Mouse (Mus musculus) intestine, postnatal 0 days (tissue): ENCODE measurements around the gene Elmo2. TPM values are rescaled to one million over a fixed set of nuclear protein-coding genes. Genes with fewer than 3 reads are reported as not detected.

Experiments
- ATAC-seq: fragments of 200-750 bp; cut with Nextera tagmentation; 2 replicates; pipeline ENCODE4 v1.8.0; 2017; ENCODE audit warnings: mild to moderate bottlenecking, moderate TSS enrichment, moderate library complexity
- H3K27ac ChIP-seq: fragments of 300-500 bp; sonication (generic); 2 replicates; pipeline ENCODE4 v1.5.1; 2014; ENCODE audit warnings: mild to moderate bottlenecking, low read depth, low read length, moderate library complexity
- H3K27me3 ChIP-seq: fragments of 300-500 bp; sonication (generic); replicated peaks from 2 replicates; pipeline ENCODE4 v1.6.1; 2014; ENCODE audit warnings: low read length, mixed read lengths; ENCODE audit not compliant: control insufficient read depth, insufficient read depth
- H3K36me3 ChIP-seq: fragments of 300-500 bp; sonication (generic); 2 replicates; pipeline ENCODE4 v1.6.1; 2014; ENCODE audit warnings: mild to moderate bottlenecking, moderate library complexity; ENCODE audit not compliant: control insufficient read depth, insufficient read depth
- H3K4me1 ChIP-seq: fragments of 300-500 bp; sonication (generic); replicated peaks from 2 replicates; pipeline ENCODE4 v1.6.1; 2014; ENCODE audit warnings: antibody characterized with exemption, low read length, mixed read lengths; ENCODE audit not compliant: control insufficient read depth, insufficient read depth
- H3K4me2 ChIP-seq: fragments of 300-500 bp; sonication (generic); replicated peaks from 2 replicates; pipeline ENCODE4 v1.6.1; 2014; ENCODE audit warnings: low read depth, mild to moderate bottlenecking, moderate library complexity
- H3K4me3 ChIP-seq: fragments of 300-500 bp; sonication (generic); 2 replicates; pipeline ENCODE4 v1.5.1; 2014; ENCODE audit warnings: low read depth, low read length
- H3K9ac ChIP-seq: fragments of 300-500 bp; sonication (generic); 2 replicates; pipeline ENCODE4 v1.6.1; 2014; ENCODE audit warnings: mild to moderate bottlenecking, low read depth, low read length
- H3K9me3 ChIP-seq: fragments of 300-500 bp; sonication (generic); 2 replicates; pipeline ENCODE4 v1.6.1; 2016; ENCODE audit warnings: mixed run types; ENCODE audit not compliant: control insufficient read depth
- CTCF ChIP-seq: sonication (generic); IDR thresholded peaks from 2 replicates; pipeline ENCODE4 v1.5.1; 2016; ENCODE audit warnings: low read depth, mild to moderate bottlenecking, control low read depth, antibody characterized with exemption, moderate library complexity
- WGBS: fragments of 180-500 bp; shearing (Covaris S2); extraction: QIAGEN DNeasy Blood & Tissue Kit; methylation state at CpG from one replicate; pipeline ENCODE4 v1.1.7; 2014; 5-methylcytosine and 5-hydroxymethylcytosine counted together
- polyA plus RNA-seq: library from polyadenylated mRNA; unstranded; fragments of >200 nt; fragmentation: Nextera tagmentation; extraction: Ambion mirVana; gene quantifications from 2 replicates; pipeline ENCODE4 v1.2.1, GENCODE M21; 2015

Gene Elmo2
- polyA plus RNA-seq, 1 experiment from 2014 or later, result 63.6 TPM

DNA sequence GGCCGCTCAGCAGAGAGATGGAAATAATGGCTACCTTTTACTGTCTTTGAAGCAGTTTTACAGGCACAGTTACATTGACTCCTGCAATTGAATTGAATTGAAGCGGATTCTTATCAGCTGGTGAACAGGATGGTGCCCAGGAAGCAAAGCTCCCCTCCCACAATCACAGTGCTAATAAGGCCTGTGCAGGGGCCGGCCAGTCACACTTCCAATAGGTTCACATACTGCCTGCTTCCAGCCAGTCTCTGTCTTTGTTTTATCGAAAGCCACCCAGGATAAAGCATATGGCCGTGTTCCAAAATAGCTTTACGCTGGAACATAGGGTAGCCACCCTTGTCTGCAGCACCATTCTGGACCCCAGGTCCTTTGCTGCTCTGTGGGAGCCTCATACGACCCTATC lies 1.1 kb upstream of the Elmo2 start:
- WGBS, result 38% methylated on average over 7 of the region's 7 CpGs
- no peak for TF ChIP-seq CTCF
- Histone ChIP-seq H3K9ac (no peak overlapping the region), H3K4me1 (peaks cover 17% of the 10 kb centered on the region), H3K9me3 (no peaks in the 10 kb centered on the region), H3K27me3 (no peaks in the 10 kb centered on the region), H3K27ac (no peak overlapping the region), H3K36me3 (no peaks in the 10 kb centered on the region), H3K4me2 (peak overlapping the region; percentile 95), H3K4me3 (peak overlapping the region; percentile 85; the same call in 1 of the 2 replicates)
- no peak for ATAC-seq

DNA sequence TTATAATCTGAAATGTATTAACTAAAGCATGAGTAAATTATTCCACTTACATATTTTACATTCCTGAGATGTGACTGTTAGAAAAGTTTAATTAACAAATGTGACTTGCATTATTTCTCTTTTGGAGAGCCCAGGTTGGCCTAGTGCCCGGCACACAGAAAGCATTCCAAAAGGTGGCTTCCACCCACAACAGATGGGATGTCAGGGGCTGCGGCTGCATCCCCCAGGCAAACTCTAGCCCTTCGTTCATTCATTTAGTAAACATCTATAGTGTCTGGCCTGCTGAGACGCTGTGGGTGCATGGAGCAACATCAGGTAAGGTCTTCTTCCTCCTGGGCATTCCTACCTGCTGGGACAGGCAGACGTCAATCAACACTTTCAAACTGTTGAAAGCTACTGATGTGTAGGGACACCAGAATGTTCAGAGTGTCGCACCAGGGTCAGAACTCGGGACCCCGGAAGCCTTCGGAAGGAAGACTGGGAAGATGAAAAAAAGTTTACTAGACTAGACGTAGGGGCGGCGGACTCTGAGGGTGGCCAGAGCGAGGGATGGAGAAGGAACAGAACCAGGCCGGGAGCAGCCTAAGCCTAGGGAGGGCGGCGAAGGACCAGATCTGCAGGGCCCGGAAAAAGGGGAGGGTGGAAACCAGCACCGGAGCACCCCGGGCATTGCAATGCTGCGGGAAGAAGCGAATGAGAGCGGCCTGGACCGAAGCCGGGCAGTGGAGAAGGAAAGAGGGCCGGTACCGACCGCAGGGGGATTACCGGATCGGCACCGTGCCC lies 567 bp downstream of the Elmo2 start:
- H3K27me3 ChIP-seq, result no peaks in the 10 kb centered on the region
- H3K9ac ChIP-seq, result peak overlapping the region; percentile 87
- ATAC-seq, result peak; percentile 9; the same call in 1 of the 2 replicates
- H3K36me3 ChIP-seq, result no peaks in the 10 kb centered on the region
- peaks cover 28% of the 10 kb centered on the region for H3K4me1 ChIP-seq
- no peak for TF ChIP-seq CTCF
- H3K4me2 ChIP-seq, result peak overlapping the region; percentile 95
- peak overlapping the region; percentile 42; the same call in 1 of the 2 replicates for H3K27ac ChIP-seq
- WGBS, result under 1% methylated on average over 30 of the region's 30 CpGs
- no peaks in the 10 kb centered on the region for H3K9me3 ChIP-seq
- peak overlapping the region; percentile 85 for H3K4me3 ChIP-seq

DNA sequence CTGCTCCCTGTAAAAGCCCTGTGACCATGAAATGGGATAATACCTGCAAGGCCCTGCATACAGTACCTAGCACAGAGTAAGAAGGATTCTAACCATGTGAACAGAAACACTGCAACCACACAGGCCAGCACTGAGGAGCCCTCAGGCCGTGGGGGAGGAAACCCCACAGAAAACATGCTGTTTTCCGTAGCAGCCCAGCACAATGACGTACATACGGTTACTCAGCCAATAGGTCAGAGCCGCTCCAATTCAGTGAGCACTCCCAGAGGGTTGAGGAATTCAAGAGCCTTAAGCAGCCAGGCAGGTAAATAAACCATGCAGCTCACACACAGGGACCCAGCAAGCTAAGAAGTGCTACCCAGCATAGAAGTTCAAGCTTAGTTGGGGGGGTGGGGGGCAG lies 2.4 kb downstream of the Elmo2 start:
- Histone ChIP-seq H3K36me3 (no peaks in the 10 kb centered on the region), H3K4me1 (peaks cover 42% of the 10 kb centered on the region), H3K4me3 (no peak overlapping the region), H3K9me3 (no peaks in the 10 kb centered on the region), H3K27ac (0 out of 2 replicates have a peak overlapping the region, but pooled peaks have one; percentile 41), H3K9ac (no peak overlapping the region), H3K4me2 (peak overlapping the region; percentile 95; the same call in 1 of the 2 replicates), H3K27me3 (no peaks in the 10 kb centered on the region)
- no peak for ATAC-seq
- no peak for TF ChIP-seq CTCF
- WGBS, result 59% methylated on average over 5 of the region's 5 CpGs

DNA sequence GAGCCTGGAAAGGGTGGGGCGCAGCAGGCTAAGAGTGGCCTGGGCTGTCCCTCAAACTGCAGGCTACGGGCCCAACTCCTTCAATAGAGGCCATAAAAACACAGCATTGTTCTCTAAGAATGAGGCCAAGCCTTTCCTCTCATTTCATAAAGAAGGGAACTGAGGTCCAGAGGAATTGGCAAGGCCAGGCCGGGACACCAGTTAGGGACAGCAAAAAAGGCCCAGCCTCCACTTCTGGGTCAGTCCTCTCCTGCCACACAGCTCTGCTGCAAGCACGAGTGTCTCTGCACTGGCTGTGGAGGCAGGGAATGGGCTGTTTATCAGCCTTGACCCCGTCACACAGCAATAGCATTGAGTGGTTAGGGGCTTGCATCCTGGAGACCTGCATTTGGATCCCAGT lies 2.8 kb downstream of the Elmo2 start:
- no peaks in the 10 kb centered on the region for H3K36me3 ChIP-seq
- H3K27ac ChIP-seq, result peak overlapping the region; percentile 41
- H3K9ac ChIP-seq, result no peak overlapping the region
- WGBS, result 52% methylated on average over 5 of the region's 5 CpGs
- no peaks in the 10 kb centered on the region for H3K27me3 ChIP-seq
- H3K4me2 ChIP-seq, result 0 out of 2 replicates have a peak overlapping the region, but pooled peaks have one; percentile 13
- no peak for TF ChIP-seq CTCF
- peaks cover 44% of the 10 kb centered on the region for H3K4me1 ChIP-seq
- no peak overlapping the region for H3K4me3 ChIP-seq
- no peaks in the 10 kb centered on the region for H3K9me3 ChIP-seq
- no peak for ATAC-seq

DNA sequence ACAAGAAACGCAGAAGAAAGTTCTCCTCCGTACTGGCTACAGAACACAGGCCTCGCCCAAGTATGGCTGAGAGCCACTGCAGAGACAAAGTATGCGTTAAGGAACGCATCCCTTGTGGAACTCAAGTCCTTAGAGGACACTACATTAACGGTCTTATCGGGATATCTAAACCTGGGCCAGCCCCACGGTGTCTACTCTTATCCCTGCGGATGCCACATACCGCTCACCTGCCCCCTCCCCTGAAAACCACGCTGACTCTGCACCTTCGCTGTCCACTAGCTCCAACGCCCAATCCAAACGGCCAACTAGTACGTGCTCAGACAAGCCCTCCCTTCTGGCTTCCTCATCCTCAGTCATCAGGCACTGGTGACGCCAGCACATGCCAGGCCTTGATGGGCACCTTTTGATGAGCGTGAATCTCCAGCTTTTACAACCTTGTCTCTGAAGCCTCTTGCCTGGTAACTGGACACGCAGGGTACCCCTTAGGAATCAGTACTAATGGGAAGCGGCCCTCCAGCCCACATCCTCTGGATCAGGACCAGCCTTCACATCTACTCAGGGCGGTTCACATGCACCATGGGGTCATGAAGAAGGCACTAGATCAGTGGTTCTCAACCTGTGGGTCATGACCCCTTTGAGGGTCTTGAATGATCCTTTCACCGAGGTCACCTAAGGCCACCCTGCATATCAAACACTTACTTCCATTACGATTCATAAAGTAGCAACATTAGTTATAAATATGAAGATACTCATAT lies 4.1 kb downstream of the Elmo2 start:
- ATAC-seq, result no peak
- TF ChIP-seq CTCF, result no peak
- H3K9me3 ChIP-seq, result no peaks in the 10 kb centered on the region
- H3K9ac ChIP-seq, result no peak overlapping the region
- H3K27me3 ChIP-seq, result no peaks in the 10 kb centered on the region
- H3K4me2 ChIP-seq, result no peak overlapping the region; the same call in 1 of the 2 replicates
- no peaks in the 10 kb centered on the region for H3K36me3 ChIP-seq
- H3K27ac ChIP-seq, result peak overlapping the region; percentile 74
- H3K4me1 ChIP-seq, result peaks cover 51% of the 10 kb centered on the region
- WGBS, result 79% methylated on average over 22 of the region's 22 CpGs
- H3K4me3 ChIP-seq, result no peak overlapping the region

DNA sequence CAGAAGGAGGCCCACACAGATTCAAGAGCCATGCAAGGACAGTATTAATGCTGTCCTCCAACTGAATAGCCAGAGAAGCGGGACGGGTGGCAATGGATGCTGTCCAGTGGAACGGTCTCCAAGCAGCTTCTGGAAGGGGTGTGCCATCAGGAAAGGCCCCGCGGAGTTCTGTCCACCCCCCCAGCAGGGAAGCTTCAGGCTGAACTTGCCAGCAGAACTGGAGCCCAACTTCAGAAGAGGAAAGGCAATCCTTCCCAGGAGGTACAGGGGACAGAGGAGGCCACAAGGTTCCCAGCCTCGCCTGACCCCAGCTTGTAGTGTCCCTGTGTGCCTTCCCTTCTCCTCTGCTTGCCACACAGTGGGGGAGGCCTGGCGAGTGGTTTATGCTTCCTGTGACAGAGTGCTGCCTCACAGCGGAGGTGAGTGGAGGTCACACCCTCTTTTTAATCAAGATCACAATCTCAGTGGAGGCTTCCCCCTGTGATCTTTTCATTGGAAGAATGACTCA lies 4.8 kb downstream of the Elmo2 start:
- Histone ChIP-seq H3K36me3 (0 out of 2 replicates have a peak, but pooled peaks cover under 1% of the 10 kb centered on the region), H3K9ac (no peak overlapping the region), H3K4me2 (peak overlapping the region; percentile 24), H3K27me3 (no peaks in the 10 kb centered on the region), H3K27ac (peak overlapping the region; percentile 74), H3K4me1 (peaks cover 52% of the 10 kb centered on the region), H3K4me3 (no peak overlapping the region), H3K9me3 (no peaks in the 10 kb centered on the region)
- ATAC-seq, result no peak
- TF ChIP-seq CTCF, result peak; percentile 58
- WGBS, result 50% methylated on average over 8 of the region's 8 CpGs
